Mouse (Mus musculus) T-helper 17 cell (primary cell): ENCODE results near the gene Nfib.

Source experiments
- in situ Hi-C, 2 experiments: fragments of 300-600 bp; cut with MboI, MseI; formaldehyde crosslinking; loops; 1 replicate in 1 of 2; 2 replicates in 1 of 2; pipeline ENCODE4 v1.15.1; 2025; ENCODE audit warnings: high pct_unique_total_duplicates in 2 of 2

Nfib gene

DNA sequence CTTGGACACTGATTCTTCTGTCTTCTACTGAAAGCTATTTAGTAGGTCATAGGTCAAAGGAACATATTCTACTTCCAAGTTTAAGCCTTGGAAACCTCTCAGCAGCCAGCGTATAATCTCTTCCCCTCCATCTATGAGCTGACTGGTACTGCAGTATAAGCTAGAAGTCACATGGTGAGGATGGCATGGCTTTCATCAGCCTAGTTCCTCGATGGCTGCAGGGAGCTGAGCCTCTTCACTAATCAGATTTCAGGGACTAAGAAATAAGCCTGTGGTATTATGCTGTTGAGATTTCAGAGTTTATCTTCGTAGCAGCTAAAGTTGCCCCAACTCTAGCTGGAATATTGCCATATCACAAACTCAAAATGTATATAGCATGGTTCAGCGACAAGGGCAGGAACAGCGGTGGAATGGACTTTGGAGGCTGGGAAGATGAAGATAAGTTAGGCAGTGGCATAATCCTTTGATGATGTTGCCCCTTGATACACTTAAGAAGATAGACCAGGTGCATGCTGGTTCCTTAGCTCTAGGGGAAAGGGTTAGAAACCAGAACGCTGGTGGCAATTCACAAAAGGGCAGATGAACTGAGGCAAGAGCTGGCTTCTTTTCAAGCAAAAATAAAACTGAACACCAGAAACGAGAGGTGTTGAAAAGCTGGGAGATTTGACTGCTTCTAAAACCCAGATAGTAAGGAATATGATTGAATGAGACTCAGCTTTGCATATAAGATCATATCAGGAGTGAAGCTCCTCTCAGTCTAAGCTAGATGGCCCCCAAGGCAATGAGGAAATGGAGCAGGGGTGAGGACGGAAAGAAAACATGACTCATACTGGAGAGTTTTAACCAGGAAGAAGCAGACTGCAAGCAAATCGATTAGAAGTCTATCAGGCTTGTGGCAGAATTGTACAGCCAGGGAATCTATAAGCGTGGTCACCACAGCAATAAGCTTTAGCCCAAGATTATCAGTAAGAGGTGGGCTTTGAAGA is 111.6 kb downstream of the Nfib start:
- in situ Hi-C loops, result no loop called here

DNA sequence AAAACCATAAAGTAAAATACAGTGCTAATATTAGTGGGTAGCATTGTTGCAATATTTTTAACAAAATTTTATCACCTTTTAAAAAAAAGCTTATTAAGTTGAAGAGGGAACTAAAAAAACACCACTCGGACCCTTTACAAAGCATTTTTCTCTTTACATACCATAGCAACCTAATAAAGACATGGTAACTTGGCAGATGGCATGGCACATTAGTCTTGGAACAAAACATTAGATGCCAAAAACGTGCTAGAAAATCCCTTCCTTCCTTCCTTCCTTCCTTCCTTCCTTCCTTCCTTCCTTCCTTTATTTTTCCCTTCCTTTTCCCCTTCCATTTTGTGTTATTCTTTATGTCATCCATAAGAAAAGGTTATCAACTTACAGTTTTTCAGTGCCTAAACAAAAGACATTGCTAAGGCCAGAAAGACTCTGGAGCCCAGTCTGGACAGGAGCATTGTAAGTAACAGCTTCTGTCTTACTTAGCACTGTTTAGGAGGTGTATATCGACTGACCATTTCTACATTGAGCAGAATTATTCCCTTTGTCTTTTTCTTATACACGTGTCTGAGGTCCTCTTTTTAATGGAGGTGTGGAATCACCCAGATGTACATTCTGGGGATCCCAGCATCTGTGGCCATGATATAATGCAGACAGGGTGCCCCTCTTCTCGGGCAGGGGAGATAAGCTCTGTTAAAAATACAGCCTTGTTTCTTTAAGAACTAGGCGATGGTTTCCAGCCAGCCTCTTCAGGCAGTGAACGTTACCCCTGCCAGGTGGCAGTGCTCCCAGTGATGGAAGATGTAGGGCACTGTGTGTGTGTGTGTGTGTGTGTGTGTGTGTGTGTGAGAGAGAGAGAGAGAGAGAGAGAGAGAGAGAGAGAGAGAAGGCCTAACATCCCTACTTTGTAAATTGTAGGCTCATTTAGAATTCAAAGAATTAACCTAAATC is 113.2 kb downstream of the Nfib start:
- in situ Hi-C loops, result no loop called here

DNA sequence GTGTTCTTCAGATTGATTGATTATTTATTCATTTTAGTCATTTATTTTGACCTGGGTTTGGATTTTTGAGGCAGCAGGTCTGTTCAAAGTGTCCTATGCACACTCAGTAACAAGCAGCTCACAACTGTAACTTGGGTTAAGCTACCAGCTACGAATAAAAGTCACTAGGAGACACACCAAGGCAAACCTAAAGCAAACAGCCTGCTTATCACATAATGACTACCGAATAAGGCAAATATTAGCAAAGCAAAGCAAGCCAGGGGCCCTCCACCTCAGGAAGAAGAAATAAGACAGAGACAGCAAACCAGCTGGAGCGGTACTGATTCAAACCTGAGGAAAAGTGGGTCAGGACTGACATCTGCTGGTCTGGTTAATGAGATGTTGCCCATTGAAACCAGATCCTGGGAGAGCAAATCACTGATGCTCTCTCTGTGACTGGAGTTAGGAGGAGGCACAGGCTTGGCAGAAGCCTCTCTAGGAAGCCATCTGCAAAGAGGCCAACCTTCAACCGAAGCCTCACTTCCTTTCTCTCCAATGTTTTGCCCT is 116.1 kb downstream of the Nfib start:
- in situ Hi-C loops, result no loop called here

DNA sequence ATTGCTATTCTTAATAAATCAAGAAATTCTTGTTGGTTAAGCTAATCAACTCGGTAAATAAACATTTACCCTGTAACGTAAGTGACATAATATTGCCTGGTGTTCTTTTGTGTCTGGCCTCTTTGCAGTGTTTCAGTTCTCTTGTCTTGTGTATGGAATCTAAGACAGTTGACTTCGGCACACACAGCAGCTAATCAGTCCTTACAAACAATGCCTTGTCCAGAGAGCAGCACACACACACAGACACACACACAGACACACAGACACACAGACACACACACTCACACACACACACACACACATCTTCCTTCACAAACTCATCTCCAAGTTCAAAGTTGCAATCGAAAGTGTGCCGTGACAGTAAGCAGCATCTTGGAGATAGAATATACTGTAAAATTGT is 116.8 kb downstream of the Nfib start:
- in situ Hi-C loops, result no loop called here

DNA sequence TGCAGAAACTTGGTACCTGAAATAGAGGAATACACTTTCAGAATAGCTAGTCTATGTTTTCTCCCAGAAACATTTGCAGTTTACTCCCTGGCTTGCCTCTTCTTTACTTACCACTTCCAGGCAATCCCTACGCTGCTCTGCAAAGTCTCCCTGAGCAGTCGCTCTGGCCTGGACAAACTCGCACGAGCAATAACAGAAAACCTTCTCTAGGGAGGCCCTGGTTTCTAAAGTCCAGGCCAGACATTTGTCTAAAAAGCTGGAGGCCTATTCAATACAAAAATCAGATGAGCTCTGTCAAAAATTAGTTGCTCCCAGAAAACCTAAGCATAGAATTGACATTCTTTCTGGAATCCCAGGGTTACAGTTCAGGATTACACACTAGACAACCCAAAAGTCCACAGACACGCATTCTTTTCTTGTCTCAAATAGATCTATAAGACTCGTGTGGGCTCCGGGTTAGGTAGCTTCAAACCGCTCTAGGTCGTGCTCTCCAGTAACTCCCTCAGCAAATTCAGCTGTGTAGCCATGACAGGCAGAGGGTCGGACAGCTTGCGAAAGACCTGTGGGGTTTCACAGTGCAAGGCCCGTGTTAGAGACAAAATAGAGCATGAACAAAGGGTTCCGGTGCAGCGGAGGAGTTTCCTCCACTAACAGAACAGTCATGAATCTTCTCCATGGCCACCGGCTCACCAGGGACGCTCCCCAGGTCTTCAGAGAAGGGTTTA is 118.2 kb downstream of the Nfib start:
- in situ Hi-C loops, result no loop called here

DNA sequence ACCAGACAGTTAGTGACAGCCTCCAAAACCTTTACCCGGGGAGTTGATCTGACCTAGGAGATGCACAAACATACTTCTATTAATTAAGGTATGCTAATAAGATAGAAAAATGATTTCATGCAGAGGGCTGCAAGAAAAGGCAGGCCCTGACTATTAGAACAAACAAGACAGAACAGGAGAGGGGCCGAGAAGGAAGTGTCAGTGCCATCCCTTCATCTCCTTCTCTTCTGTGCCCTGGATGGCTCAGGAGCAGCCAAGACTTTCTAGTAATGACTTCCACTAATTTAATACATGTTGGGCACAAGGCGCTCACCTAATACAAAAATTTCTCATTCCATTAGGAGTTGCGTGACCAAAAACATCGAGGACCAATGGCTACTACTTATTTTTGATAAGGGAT is 118.9 kb downstream of the Nfib start:
- in situ Hi-C loops, result no loop called here

DNA sequence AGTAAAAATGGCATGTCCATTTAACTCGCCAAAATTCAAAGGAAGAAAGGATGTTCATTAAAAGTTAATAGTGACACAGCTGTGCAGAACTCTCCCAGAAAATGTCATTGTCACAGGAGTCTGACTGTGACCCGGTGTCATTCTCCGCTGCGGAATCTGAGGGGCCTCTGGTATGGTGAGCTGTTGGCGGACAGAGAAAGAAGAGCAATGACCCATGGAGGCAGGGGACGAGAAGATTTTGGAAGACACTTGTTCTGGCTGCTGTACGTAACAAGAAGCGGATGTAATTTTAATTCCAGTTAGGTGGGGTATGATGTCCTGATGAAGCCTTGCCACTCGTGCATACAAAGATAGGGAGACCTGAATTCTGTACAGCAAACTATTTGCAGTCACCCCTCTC is 120.0 kb downstream of the Nfib start:
- in situ Hi-C loops, result no loop called here

DNA sequence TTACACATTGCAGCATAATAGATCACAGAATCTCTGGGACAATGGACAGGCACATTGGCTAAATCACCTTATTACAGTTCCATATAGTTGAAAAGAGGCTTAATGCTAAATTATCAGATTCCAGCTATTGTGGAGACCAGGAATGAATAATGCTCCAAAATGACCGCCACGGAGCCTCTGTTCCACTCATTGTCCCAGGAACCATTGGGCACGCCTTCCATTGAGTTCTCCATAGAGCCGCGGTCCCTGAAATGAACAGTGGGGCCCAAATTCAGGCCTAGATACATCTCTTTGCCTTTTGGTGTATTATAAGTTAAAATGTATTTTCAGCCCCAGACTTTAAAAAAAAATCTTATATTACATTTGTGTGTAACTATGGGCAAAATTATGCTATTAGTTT is 120.5 kb downstream of the Nfib start:
- in situ Hi-C loops, result no loop called here

DNA sequence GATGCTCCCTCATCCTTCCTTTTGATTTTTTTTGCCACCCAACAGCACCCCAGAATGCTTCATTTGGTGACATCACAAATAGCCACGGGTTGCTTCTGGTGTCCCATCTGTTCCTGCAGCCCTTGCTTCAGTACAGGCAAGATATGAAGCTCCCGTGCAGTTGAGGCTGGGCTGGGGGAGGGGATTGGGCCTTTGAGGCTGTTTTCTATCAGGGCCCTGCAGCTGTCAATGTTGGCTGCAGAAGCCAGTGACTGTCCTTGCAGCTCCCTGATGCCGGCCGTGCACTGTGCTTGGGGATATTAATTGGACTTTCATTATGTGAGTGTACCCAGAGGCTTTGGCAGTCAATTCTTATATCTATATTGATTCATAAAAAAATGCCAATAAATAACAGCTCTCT is 121.0 kb downstream of the Nfib start:
- in situ Hi-C loops, result no loop called here

DNA sequence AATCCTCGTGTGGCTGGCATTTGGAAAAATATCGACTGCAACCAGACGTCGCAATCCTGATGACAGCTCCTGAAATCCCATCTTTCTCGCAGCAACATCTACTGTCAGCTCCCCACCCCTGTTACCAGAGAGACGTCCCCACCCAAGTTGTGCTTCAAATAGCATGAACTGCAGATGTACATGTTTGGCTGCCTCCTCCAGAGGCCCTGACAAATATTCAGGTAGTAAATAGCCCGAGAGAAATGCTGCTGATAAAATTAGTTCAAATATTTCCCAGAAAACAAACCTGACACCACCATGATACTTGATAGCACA is 132.3 kb downstream of the Nfib start:
- in situ Hi-C loops, result no loop called here

DNA sequence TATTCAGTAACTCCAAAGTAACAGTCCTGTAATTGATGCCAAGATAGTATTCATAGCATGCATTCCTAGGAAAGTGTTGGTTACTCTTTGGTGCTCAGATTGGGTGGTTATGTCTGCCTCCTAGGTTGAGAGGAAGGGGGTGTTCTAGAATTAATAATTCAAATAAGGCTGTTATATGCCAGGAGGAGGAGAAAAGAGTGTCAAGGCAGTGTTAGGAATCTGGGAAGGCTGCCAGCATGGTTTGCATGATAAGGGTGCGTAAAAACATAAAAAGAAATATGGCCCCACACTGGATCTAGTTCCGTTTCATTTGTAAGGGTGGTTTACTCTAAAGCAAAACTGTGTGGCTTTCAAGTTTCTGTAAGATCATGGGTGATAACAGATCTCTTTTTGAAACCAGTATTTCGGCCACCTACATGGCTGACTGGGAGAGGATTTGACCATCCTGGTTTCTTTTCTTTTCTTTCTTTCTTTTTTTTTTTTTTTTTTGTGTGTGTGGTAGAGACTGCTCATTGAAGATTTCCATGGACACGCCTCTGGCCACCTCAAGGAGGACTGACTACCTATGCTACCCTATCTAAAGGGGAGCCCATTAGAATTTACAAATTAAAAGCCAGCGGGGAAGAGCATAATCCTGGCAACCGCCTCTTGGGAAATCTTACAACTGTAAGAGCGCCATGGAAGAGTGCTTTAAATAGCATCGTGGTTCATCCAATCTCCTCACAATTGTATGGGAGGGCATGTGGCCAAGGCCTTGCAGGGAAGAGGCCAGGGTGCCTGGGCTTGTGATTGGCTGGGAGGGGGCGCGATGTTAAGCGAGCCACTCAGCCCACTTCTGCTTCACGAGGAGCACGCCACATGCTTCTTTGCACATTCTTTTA is 132.9 kb downstream of the Nfib start:
- in situ Hi-C loops, result no loop called here

DNA sequence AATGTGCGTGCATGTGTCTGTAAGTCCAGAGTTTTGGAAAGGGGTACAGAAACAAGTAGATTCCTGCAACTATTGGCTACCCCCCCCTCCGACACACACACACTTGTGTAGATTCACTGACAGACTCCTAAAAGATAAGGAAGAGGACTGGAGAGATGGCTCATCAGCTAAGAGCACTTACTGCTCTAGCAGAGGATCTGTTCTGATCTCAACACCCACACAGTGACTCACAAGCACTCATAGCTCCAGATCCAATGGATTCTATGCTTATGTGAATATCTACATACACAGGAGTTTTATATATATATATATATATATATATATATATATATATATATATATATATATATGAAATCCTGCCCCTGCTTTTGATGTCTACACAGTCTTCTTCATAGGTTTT is 146.7 kb downstream of the Nfib start:
- in situ Hi-C loops, result loop anchor here in 1 of 2 experiments (10.0 kb wide), 1 partner anchor 1246 kb away; no protein-coding TSS in a partner anchor

DNA sequence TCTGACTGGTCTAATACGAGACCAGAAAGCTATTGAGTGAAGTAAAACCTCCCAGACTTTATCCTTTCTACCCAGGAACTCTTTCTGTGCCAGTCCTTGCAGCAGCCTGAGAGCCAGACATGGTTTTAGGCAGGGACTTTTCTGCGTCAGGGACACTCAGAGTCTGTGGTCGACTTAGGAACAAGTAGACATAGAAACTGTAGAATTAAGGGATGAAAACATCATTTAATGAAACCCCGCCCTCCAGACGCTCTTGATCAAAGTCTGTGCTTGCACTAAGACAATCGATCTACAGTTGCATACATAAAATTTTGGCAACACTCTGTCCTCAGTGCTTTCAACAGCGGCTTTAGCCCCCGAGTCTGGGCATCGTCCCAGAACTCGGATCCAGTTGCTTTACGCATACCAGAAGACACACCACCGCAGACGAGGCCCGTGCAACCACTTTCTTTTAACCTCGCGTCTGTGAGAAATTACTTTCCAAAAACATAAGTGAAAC is 149.8 kb downstream of the Nfib start:
- in situ Hi-C loops, result loop anchor here in 1 of 2 experiments (10.0 kb wide), 1 partner anchor 1249 kb away; no protein-coding TSS in a partner anchor

DNA sequence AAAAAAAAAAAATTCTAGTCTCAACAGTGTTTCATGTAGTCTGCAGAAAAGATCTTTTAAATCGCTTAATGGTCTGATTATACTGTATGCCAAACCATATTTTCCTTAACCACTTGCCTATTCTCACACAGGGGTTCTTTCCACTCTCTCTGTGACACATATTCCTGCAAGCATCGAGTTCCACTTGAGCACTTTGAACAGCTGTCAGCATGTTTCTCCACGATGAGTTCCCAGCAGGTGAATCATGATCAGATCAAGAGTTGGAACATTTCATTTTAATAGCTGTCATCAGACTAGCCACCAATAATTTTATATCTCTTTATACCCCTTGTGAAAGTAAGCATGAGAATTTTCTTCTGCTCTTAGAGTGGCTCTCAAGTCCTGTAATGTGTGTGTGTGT is 151.9 kb downstream of the Nfib start:
- in situ Hi-C loops, result loop anchor here in 1 of 2 experiments (10.0 kb wide), 1 partner anchor 1251 kb away; no protein-coding TSS in a partner anchor

DNA sequence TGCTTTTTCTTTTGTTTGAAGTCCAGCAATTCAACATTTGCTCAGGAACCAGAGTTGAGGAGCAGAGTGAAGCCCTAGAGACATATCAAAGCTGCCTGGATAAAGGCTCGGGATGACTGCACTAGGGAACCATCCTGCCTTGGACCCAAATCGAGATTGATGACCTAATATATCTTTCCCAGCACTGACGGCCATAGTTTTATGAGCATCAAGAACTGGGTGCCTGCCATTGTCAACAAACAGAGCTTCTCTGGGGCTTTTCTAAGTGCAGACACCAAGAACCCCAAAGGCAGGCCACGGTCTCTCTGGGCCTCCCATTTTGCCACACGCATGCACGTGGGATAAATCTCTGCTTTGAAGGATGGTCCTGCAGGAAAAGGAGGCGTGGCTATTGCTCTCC is 153.3 kb downstream of the Nfib start:
- in situ Hi-C loops, result loop anchor here in 1 of 2 experiments (10.0 kb wide), 1 partner anchor 1253 kb away; no protein-coding TSS in a partner anchor

DNA sequence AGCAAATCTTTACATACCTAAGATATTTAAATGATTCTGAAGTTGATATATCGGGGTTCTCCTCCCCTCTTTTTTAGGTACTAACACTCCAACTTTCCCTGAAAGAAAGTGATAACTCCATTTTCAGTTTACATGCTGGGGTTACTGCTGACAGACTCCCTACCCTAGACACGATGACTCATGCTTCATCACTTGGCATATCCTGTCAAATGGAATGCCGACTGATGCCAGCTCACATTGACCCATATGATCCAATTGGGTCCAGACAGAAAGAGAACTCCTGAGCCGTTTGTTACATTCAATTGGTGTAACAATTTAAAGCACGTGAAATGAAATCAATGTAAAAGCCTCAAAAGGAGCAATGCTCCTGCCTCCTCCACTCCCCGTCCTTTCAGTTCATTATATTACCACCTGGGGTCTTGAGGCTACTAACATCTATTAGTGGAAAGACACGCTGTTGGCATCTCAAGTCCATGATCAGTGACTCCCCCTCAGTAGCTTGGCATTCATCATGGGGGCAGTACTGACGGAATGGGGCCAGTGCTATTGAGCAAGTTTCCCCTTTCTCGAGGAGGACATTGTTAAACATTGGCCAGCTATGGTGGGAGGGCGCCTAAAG is 155.7 kb downstream of the Nfib start:
- in situ Hi-C loops, result loop anchor here (10.0 to 25.0 kb wide), 5 partner anchors 515 to 1375 kb away; no protein-coding TSS in a partner anchor

DNA sequence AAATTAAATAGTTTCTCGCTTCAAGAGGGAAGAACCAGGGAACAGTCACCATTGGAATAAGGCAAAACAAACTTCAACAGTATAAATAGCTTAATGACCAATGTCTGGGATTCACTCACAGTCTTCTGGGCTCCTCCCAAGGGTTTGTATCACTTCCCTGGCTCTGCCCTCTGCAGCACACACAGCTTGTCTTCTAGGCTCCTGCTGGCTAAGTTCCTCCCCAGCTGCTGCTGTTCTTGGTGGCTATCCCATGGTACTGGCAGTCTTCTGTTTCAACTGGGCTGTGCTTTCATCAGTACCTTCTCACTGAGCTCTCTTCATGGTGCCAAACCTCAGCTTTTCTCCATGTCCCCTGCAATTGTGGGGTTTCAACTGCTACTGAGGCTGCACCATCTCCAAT is 157.3 kb downstream of the Nfib start:
- in situ Hi-C loops, result loop anchor here in 1 of 2 experiments (10.0 to 25.0 kb wide), 4 partner anchors 513 to 1373 kb away; no protein-coding TSS in a partner anchor

DNA sequence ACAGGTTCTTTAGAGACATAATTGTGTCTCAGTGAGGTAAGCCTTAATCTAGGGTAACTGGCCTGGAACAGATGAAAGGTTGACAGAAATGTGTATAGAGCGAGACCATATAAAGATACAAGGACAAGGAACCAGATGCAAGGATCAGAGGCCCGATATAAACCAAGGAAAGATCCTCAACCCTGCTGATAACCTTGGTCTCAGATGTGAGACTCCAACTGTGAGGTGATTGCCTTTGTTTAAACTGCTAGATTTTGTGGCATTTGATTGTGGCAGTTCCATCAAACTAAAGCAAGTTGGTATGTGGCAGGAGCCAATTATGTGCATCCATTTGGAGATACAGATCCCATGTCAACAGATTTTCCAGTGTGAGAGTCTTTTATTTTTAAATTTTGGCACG is 161.6 kb downstream of the Nfib start:
- in situ Hi-C loops, result loop anchor here in 1 of 2 experiments (10.0 to 25.0 kb wide), 4 partner anchors 509 to 1369 kb away; no protein-coding TSS in a partner anchor

DNA sequence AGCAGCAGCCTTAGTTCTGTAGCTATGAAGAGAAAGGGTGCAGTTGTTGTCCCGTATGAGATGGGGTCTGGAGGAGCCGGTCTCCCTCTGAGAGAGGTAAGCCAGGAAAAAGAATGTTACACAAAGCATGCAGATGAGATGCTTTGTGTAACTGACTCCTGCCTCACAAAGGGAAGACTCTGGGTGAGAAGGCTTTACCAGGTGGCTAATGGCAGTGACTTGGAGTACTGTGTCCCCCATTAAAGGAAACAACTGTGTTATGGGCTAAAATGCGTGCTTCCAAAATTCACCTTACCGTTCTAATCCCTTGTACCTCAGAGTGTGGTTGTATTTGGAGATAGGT is 162.2 kb downstream of the Nfib start:
- in situ Hi-C loops, result loop anchor here in 1 of 2 experiments (10.0 to 25.0 kb wide), 4 partner anchors 509 to 1369 kb away; no protein-coding TSS in a partner anchor
